Mouse (Mus musculus): ENCODE data around the gene Rgs10. TPM values are rescaled to one million over a fixed set of nuclear protein-coding genes. Genes with fewer than 3 reads are reported as not detected.

Gene Rgs10
- 10 to 100 TPM; 40.2 to 49.1 TPM for total RNA-seq (2023)

DNA sequence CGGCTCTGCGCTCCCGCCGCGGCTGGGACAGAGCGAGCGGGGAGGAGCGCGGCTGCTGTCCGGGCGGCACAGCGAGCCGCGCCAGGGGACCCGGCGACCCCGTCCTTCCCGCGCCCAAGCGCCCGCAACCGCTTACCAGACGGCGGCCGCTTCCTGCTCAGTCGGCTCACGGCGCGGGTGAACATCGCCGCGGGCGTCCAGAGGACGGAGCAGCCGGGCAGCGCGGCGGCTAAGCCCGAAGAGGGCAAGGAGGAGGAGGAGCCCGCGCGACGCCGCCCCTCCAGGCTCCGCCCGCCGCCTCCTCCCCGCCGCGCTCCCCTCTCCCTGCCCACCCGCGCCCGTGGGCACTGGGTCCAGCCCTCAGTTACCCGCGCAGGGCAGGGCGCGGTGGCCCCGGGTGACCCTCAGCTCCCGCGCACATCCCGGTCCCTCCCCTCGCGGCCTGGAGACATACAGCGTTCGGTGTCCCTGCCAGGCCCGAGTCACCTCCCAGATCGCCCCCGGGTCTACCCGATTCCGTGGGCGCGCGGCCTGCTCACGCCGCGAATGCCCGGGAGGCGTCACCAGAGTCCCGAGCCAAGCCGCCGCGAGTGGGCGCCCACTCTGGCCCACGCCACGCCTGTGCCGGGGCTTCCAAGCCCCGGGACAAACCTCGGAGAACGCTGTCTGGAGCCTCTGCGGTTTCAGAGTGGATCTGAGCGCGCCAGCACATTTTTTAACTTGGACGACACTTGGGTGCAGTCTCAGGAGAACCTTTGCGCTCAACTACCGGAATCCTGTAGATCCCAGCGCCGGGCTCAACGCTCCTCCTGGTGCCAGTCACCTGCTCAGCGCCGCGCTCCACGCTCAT, at the start of gene Rgs10:
Rgs10 (minus strand) TSS at position 829 of the 850 bp plus-strand sequence.

DNA sequence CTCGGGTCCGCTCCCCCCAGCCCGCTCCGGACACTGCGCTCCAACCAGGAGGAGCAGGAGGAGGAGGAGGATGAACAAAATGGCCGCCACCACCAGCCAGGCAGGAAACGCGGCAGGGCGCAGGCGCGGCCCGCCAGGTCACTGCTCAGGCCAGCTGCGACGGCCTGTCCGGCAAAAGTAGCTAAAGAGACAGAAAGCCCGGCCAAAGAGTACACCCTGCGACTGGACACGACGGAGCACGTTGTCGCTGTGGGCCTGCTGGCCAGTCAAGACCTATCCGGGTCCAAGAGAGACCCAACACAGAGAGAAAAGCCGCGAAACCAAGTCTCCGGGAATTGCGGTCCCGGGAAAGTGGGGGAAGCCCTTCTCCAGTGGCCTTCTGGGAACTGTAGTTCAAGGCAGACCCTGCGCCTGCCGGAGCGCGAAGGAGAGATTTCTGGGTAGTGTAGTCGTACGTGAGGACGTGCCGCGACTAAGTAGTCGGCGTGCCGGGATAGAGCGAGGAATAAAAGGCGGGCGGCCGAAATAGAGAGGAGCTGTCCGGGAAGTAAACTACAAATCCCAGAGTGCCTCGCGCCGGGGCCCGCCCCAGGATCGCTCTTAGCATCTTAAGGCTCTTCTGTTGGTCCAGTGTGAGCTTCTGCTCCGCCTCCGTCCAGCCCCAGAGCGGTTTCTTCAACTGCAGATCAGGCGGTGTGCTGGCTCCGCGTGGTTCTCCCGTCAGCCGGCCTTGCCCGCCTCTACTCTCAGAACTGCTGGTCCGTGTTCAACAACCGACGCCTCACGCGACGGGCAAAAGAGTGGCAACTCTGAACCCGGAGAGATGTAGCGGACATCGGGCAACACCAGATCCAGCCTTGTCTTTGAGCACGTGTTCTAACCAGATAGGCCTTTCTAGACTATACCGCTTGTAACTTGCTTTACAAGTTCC, 43.0 kb upstream of the Rgs10 start, which contains the start of gene Tial1:
Tial1 (minus strand) TSS at position 433 of the 931 bp plus-strand sequence.

Other genes starting within 250 kb of the Rgs10 start
- gene Cox6a2, start 212.4 kb downstream of the Rgs10 start, total RNA-seq (2023), result under 1 TPM in 1 of 2 experiments, not detected in 1; 0.93 TPM
- 10 to 100 TPM; 10.5 to 11.5 TPM for gene Armc5, start 181.4 kb downstream of the Rgs10 start, total RNA-seq (2023)
- gene 9130023H24Rik, start 180.7 kb downstream of the Rgs10 start, total RNA-seq (2023), result 1 to 10 TPM; 4.7 to 4.9 TPM
- 1 to 10 TPM in 1 of 2 experiments, under 1 TPM in 1; 0.91 to 1.2 TPM for gene Tgfb1i1, start 171.9 kb downstream of the Rgs10 start, total RNA-seq (2023)
- not detected for gene Slc5a2, start 153.1 kb downstream of the Rgs10 start, total RNA-seq (2023)
- 10 to 100 TPM; 13.5 to 15.8 TPM for gene BC017158, start 120.6 kb downstream of the Rgs10 start, total RNA-seq (2023)
- 10 to 100 TPM; 73.4 to 82.6 TPM for gene Tial1, start 43.0 kb upstream of the Rgs10 start, total RNA-seq (2023)
- 10 to 100 TPM; 10.7 to 12.6 TPM for gene Bag3, start 104.9 kb upstream of the Rgs10 start, total RNA-seq (2023)
- gene Inpp5f, start 192.6 kb upstream of the Rgs10 start, total RNA-seq (2023), result 10 to 100 TPM; 24.4 to 35.0 TPM